Mouse (Mus musculus) erythroblast, embryonic 14.5 days (primary cell): ENCODE results near the gene F2.

Experiments
- GATA1 ChIP-seq: IDR thresholded peaks from 2 replicates; pipeline ENCODE4 v1.6.1; 2012; ENCODE audit warnings: low read length, inconsistent platforms, mixed read lengths
- TAL1 ChIP-seq: IDR thresholded peaks from 3 replicates; pipeline ENCODE4 v1.6.1; 2012; ENCODE audit warnings: low read length, inconsistent platforms, mixed read lengths

DNA sequence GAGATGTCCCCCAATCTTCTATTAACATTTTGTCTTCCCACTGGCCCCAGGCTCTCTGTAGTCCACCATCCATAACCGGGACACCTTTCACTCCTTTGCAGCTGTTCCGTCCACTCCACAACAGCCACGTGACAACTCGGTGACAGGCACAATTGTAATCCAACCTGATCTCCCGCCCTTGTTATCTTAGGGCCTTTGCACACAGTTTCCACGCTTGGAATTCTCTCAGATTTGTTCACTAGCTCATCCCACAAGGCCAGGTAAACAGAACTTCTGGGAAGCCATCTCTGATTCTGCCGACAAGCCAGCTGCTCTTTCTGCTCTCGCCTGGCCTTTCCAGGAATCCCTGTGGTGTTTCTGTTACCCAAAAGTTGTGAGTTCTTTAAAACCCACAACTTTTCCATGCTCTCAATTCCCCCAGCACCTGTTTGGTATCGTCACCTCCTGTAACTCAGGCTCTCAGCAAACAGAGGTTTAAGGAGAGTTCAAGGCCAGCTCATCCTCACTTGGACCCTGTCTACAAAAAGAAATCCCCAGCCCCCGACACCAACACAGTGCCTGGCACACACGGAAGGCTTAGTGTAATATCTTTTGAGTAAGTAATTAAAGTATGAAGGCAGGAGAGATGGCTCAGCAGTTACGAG, 2.8 kb downstream of the F2 start:
- TF ChIP-seq GATA1 (no peak), TAL1 (no peak)
